Mouse (Mus musculus): ENCODE measurements at regions not wholly inside any gene's neighbourhood (a gene's known extent, or its start where the extent isn't known, plus 50 kb on each side); places are given as distances from the start of the nearest gene placed in this dataset.

- TF ChIP-seq USF2 (conservative IDR thresholded peaks at IDR 0.05; ENCODE audit: low read depth, low read length) (no peak), CTCF (conservative IDR thresholded peaks at IDR 0.05 in 1 of 2, IDR thresholded peaks at IDR 0.05 in 1 of 2; ENCODE audit: low read depth in 2 of 2, low read length in 2 of 2) (no peak), POLR2A (IDR thresholded peaks at IDR 0.05; ENCODE audit: low read depth, low read length) (no peak), TBP (conservative IDR thresholded peaks at IDR 0.05; ENCODE audit: low read depth, low read length) (no peak)
Measured at GRCm38 (mm10) chr14:105956796-105957195, 60.2 kb upstream of the Spry2 start.

Measured in CH12.LX (cell line).